21 mouse cellular contexts compared by ENCODE assay signal in genomic region chr10:123182391-123182790, GRCm38 (mm10). TPM values are rescaled to one million over a fixed set of nuclear protein-coding genes. Genes with fewer than 3 reads are reported as not detected.
A peak's percentile ranks its signal among the peaks of the same experiment; 100 is the strongest.
DNase-seq lines count a peak whose midpoint lies in the region; ATAC-seq and TF ChIP-seq lines count a peak whose summit lies in the region.
"Had no signal": no experiment of that assay in that cellular context is flagged by ENCODE, and none has a peak within 500 bp of the region (broad histone marks: within the 10 kb centered on the region; RNA-seq: fewer than 3 reads in every experiment).

No protein-coding gene starts in this region.

- H3K9me3 ChIP-seq in CH12.LX (replicated peaks; ENCODE audit: low read length): no peaks in the 10 kb centered on the region
- H3K9me3 ChIP-seq: embryonic facial prominence, embryonic 12.5 days; heart, embryonic 13.5 days; hindbrain, embryonic 12.5 days had no signal

- DNase-seq in lung, postnatal 36 days: peak; percentile 36
- DNase-seq in lung, postnatal 10 days: no peak
- peak; percentile 49 for DNase-seq in CH12.LX (ENCODE audit: extremely low read depth)
- DNase-seq in yolk sac, embryonic 10.5 days (ENCODE audit: low spot score): no peak
- no peak for DNase-seq in spleen, adult 12 weeks (ENCODE audit: low spot score)
- DNase-seq: adrenal gland, adult 8-10 months; adrenal gland, postnatal 36 days; cerebellum, adult 11 months; cerebellum, adult 8-10 months; cerebellum, postnatal 14 days; gastrocnemius, postnatal 14 days; heart, postnatal 36 days had no signal

- peak; percentile 46 for ATAC-seq in common myeloid progenitor, adult 5-6 weeks (replicated peaks; ENCODE audit: low read depth, poor library complexity, severe bottlenecking)
- peak; percentile 47 for ATAC-seq in megakaryocyte progenitor cell, adult 5-6 weeks (replicated peaks; ENCODE audit: poor library complexity)
- ATAC-seq in erythroid progenitor cell, adult 5-6 weeks (replicated peaks; ENCODE audit: low FRiP score, poor library complexity, severe bottlenecking): no peak
- ATAC-seq: forebrain, embryonic 14.5 days; hindbrain, embryonic 16.5 days; inflammation-experienced regulatory T-cells, adult 6 months had no signal

- no peak for TF ChIP-seq POLR2A in CH12.LX (IDR thresholded peaks at IDR 0.05; ENCODE audit: low read depth, low read length)

- dilution Hi-C loops in CH12.LX (cut with MboI; ENCODE audit: extremely low pct_ligation_motif_present, extremely low pct_unique_long_range_greater_than_20kb, low sequenced_read_pairs): no loop called here

- TF ChIP-seq EP300 in CH12.LX (IDR thresholded peaks at IDR 0.05; ENCODE audit: low read length): no peak

- in situ Hi-C loops in CH12.LX (cut with MboI; ENCODE audit: low pct_ligation_motif_present, low pct_unique_long_range_greater_than_20kb, low sequenced_read_pairs): no loop called here

- no peak for TF ChIP-seq RAD21 in CH12.LX (IDR thresholded peaks at IDR 0.05; ENCODE audit: low read depth, low read length)

- peaks cover 13 to 66% of the 10 kb centered on the region in 2 experiments for H3K4me1 ChIP-seq in CH12.LX (ENCODE audit: control insufficient read depth in 1 of 2, insufficient read depth in 2 of 2)

- no peak for TF ChIP-seq CTCF in CH12.LX (conservative IDR thresholded peaks at IDR 0.05 in 1 of 2, IDR thresholded peaks at IDR 0.05 in 1 of 2; ENCODE audit: low read depth in 2 of 2, low read length in 2 of 2)

- peak overlapping the region; percentile 29; the same call in 1 of the 2 replicates for H3K4me2 ChIP-seq in CH12.LX (ENCODE audit: insufficient read depth, low read depth, poor library complexity, severe bottlenecking)
- H3K4me2 ChIP-seq: embryonic facial prominence, embryonic 12.5 days; heart, embryonic 13.5 days; hindbrain, embryonic 12.5 days had no signal

- peaks cover 24 to 57% of the 10 kb centered on the region in 2 experiments for H3K36me3 ChIP-seq in CH12.LX (replicated peaks in 1 of 2; ENCODE audit: control insufficient read depth in 1 of 2, insufficient read depth in 1 of 2, low read length in 1 of 2)

- H3K27me3 ChIP-seq in CH12.LX (replicated peaks): no peaks in the 10 kb centered on the region
- H3K27me3 ChIP-seq: embryonic facial prominence, embryonic 12.5 days; heart, embryonic 13.5 days; hindbrain, embryonic 12.5 days had no signal

- no peak overlapping the region for H3K4me3 ChIP-seq in CH12.LX (replicated peaks in 1 of 3; ENCODE audit: low read depth in 2 of 3, low read length in 2 of 3, poor library complexity in 1 of 3)
- H3K4me3 ChIP-seq: embryonic facial prominence, embryonic 12.5 days; heart, embryonic 13.5 days; hindbrain, embryonic 12.5 days had no signal

- no peak overlapping the region for H3K27ac ChIP-seq in CH12.LX (ENCODE audit: insufficient read depth, low read depth)
- H3K27ac ChIP-seq: embryonic facial prominence, embryonic 12.5 days; heart, embryonic 13.5 days; hindbrain, embryonic 12.5 days had no signal

- H3K79me2 ChIP-seq in CH12.LX (replicated peaks; ENCODE audit: control insufficient read depth, extremely low read depth, insufficient read depth, poor library complexity, severe bottlenecking): peaks cover 29% of the 10 kb centered on the region

- no peak overlapping the region for H3K9ac ChIP-seq in CH12.LX (ENCODE audit: insufficient read depth, low read depth)
- H3K9ac ChIP-seq: embryonic facial prominence, embryonic 12.5 days; heart, embryonic 13.5 days; hindbrain, embryonic 12.5 days had no signal

TF ChIP-seq in CH12.LX, 34 proteins besides CTCF, POLR2A, EP300 and RAD21:
- TF ChIP-seq USF2 (conservative IDR thresholded peaks at IDR 0.05; ENCODE audit: low read depth, low read length) (no peak), JUND (conservative IDR thresholded peaks at IDR 0.05; ENCODE audit: low read depth, low read length) (no peak), NRF1 (IDR thresholded peaks at IDR 0.05; ENCODE audit: low read depth, low read length) (no peak), BHLHE40 (IDR thresholded peaks at IDR 0.05; ENCODE audit: low read depth, low read length) (no peak), CHD1 (IDR thresholded peaks at IDR 0.05; ENCODE audit: low read depth, low read length) (no peak), MEF2A (IDR thresholded peaks at IDR 0.05; ENCODE audit: borderline replicate concordance, low read depth, low read length) (no peak), POLR2AphosphoS2 (IDR thresholded peaks at IDR 0.05; ENCODE audit: low read depth, low read length) (no peak), GABPA (IDR thresholded peaks at IDR 0.05; ENCODE audit: insufficient replicate concordance, low read depth, low read length) (no peak), ZNF384 (IDR thresholded peaks at IDR 0.05; ENCODE audit: low read depth, low read length) (no peak), HCFC1 (IDR thresholded peaks at IDR 0.05; ENCODE audit: low read depth, low read length) (no peak), IRF4 (IDR thresholded peaks at IDR 0.05; ENCODE audit: low read depth, low read length) (no peak), KAT2A (IDR thresholded peaks at IDR 0.05; ENCODE audit: insufficient replicate concordance, low read length) (no peak), MXI1 (IDR thresholded peaks at IDR 0.05; ENCODE audit: low read depth, low read length) (no peak)
TF ChIP-seq in CH12.LX: peak in this region for 0.

RNA-seq across cellular contexts. Expression of gene Usp15, which starts 14.4 kb away (rescaled TPM):
- total RNA-seq in CH12.LX (2012; rRNA removed) (65.4 and 83.5 TPM in 2 replicates), CH12.LX (2014; rRNA removed) (124 and 146 TPM in 2 replicates)
- polyA plus RNA-seq in CH12.LX (2012; ENCODE audit: insufficient read length, low read depth): 113 and 117 TPM in 2 replicates
- 260 and 320 TPM in 2 replicates for total RNA-seq in common myeloid progenitor, adult 5-6 weeks (2017)
- total RNA-seq in megakaryocyte progenitor cell, adult 5-6 weeks (2015): 129 and 132 TPM in 2 replicates
- 170 and 218 TPM in 2 replicates for total RNA-seq in megakaryocyte progenitor cell, adult 5-6 weeks (2017)
- 405 and 417 TPM in 2 replicates for total RNA-seq in erythroid progenitor cell, adult 5-6 weeks (2015; ENCODE audit: low replicate concordance)
- 704 and 813 TPM in 2 replicates for total RNA-seq in erythroid progenitor cell, adult 5-6 weeks (2017; ENCODE audit: low replicate concordance)

Comparison
In these comparisons a context has a peak if more than half of its experiments do, and no peak if none do; other contexts are left out.
1. DNase-seq: peak in lung, postnatal 36 days (single experiment) and CH12.LX (single experiment); none in lung, postnatal 10 days (single experiment), yolk sac, embryonic 10.5 days (single experiment) and spleen, adult 12 weeks (single experiment).